Mouse (Mus musculus): Measurements from ENCODE around the gene Eif5b.

DNA sequence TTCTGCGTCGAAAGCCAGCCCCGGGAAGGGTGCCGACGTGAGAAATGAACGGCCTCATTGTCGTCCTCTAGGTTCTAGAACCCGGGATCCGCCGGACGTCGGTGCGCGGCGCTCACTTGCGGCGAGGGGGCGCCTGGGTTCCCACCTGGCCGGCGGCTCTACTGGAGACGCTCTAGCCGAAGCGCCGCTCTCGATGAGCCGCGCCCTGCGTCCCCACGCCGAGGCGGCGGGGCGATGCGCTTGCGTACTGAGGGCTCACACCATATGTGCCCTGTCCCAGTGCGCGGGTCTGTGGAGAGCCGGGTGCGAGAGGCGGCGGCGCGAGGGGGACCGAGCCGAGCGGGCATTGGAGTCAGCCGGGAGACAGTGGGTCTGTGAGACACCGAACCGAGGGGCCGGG is at the start of gene Eif5b, which contains the start of gene Txndc9:
- peak; percentile 85; the same call in 1 of the 2 replicates for TF ChIP-seq POLR2A (IDR thresholded peaks at IDR 0.05; ENCODE audit: borderline replicate concordance, control insufficient read depth, low read depth, low read length)
- peak; percentile 21; the same call in 1 of the 2 replicates for TF ChIP-seq CTCF (IDR thresholded peaks at IDR 0.05; ENCODE audit: control insufficient read depth, insufficient read depth, low read length)
